Mouse (Mus musculus): Measurements from ENCODE around the gene Ccdc88b. TPM values are rescaled to one million over a fixed set of nuclear protein-coding genes. Genes with fewer than 3 reads are reported as not detected.

Ccdc88b gene
- 98.6 TPM for total RNA-seq (2023)

GRCm38 (mm10) chr19:6858031-6858430, at the start of gene Ccdc88b:
Gene Ccdc88b, minus strand, starts transcription at chr19:6858211.

GRCm38 (mm10) chr19:6840475-6841291, 17.3 kb downstream of the Ccdc88b start, which contains the start of gene Rps6ka4:
Gene Rps6ka4, minus strand, starts transcription at chr19:6840636.

Other genes with a start within 250 kb of the Ccdc88b start
- gene Rps6ka4, start 17.6 kb downstream of the Ccdc88b start, total RNA-seq (2023), result 28.9 TPM
- gene Trmt112, start 51.5 kb upstream of the Ccdc88b start, total RNA-seq (2023), result 122 TPM
- gene Prdx5, start 51.9 kb upstream of the Ccdc88b start, total RNA-seq (2023), result 72.4 TPM
- gene Esrra, start 63.6 kb upstream of the Ccdc88b start, total RNA-seq (2023), result 32.5 TPM
- gene Catsperz, start 67.2 kb upstream of the Ccdc88b start, total RNA-seq (2023), result not detected
- gene Kcnk4, start 76.3 kb upstream of the Ccdc88b start, total RNA-seq (2023), result not detected
- 8.7 TPM for gene Bad, start 83.7 kb upstream of the Ccdc88b start, total RNA-seq (2023)
- 9.8 TPM for gene Gpr137, start 84.3 kb upstream of the Ccdc88b start, total RNA-seq (2023)
- 128 TPM for gene Ppp1r14b, start 116.8 kb upstream of the Ccdc88b start, total RNA-seq (2023)
- gene Plcb3, start 118.3 kb upstream of the Ccdc88b start, total RNA-seq (2023), result 9.6 TPM
- 20.2 TPM for gene Fkbp2, start 122.3 kb upstream of the Ccdc88b start, total RNA-seq (2023)
- 8.7 TPM for gene Vegfb, start 129.4 kb upstream of the Ccdc88b start, total RNA-seq (2023)
- 29.2 TPM for gene Dnajc4, start 134.4 kb upstream of the Ccdc88b start, total RNA-seq (2023)
- 5.4 TPM for gene Nudt22, start 137.9 kb upstream of the Ccdc88b start, total RNA-seq (2023)
- 3.8 TPM for gene Trpt1, start 137.9 kb upstream of the Ccdc88b start, total RNA-seq (2023)
- gene Fermt3, start 161.3 kb upstream of the Ccdc88b start, total RNA-seq (2023), result 189 TPM
- gene Stip1, start 181.8 kb upstream of the Ccdc88b start, total RNA-seq (2023), result 103 TPM
- gene Macrod1, start 198.6 kb upstream of the Ccdc88b start, total RNA-seq (2023), result 15.5 TPM
- gene Flrt1, start 247.5 kb upstream of the Ccdc88b start, total RNA-seq (2023), result 0.30 TPM